Mouse (Mus musculus) spleen, postnatal 14 days (tissue): ENCODE measurements at regions not wholly inside any gene's neighbourhood (a gene's known extent, or its start where the extent isn't known, plus 50 kb on each side); places are given as distances from the start of the nearest gene placed in this dataset.

Experiments
- DNase-seq, 2 experiments: peaks; one replicate each; pipeline ENCODE4 v3.0.0; 2021 to 2022; ENCODE audit warnings: low spot score in 2 of 2

- no peak for DNase-seq
Measured at GRCm38 (mm10) chr17:49149896-49150295, 217.7 kb downstream of the Lrfn2 start.

- no peak for DNase-seq
Measured at GRCm38 (mm10) chr17:49150971-49151422, 218.8 kb downstream of the Lrfn2 start.

DNA sequence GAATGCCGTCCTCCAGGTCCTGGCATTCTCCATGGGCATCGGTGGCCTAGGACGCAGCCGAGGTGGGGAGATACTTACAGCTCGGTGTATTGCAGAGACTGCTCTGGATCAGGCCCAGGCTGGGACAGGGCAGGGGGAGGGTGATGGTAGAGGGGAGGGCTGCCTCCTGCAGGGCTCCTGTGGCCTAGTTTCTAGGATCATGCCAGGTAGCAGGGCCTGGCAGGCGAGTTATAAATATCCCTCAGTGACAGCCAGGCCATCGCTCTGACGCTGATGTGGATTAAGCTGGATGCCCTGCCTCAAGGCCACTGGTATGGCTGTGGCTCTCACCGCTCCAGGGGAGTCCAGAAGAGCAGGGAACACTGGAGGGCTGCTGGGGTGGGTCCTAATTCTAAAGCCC is 221.8 kb downstream of the Lrfn2 start:
- DNase-seq: no peak

DNA sequence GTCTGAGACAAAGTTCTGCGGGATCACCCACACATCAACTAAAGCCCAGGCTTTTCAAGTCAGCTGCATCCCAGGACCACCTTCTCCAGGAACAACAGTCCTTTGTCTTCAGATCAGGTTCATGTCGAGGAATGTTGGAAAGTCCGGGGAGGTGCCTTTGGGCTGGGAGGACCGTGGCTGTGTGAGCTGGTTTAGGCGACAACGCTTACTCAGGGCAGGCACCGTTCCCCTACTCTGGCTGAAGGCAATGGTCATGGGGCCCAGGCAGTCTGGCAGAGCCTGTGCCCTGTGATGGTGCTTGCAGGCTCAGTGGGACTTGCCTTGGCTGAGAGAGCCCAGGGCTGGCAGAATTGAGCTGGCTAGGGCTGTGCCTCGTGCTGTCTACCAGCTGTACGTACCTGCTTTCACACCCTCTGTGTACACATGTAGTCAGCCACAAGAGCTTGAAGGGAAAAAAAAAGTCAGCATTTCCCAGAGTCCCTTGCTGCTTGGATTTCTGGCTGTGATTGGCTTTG is 222.9 kb downstream of the Lrfn2 start:
- DNase-seq: no peak

DNA sequence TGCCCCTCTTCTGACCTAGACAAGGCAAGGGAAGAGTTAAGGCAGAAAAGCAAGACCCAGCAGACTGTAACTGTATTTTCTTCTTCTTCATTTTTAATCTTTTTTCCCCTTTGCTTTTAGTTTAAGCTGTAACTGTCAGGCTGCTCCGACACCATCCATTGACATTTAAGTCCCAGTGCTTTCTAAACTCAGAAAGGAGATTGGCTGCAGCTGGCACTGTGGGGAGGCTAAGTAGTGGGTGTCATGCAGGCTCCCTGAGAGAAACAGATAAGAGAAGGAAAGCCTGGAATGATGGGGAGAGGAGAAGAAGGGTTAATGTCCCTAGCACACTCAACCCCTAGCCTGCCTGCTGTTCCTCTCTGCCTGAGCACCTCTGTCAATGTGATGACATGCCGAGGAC is 225.4 kb downstream of the Lrfn2 start:
- DNase-seq: no peak

GRCm38 (mm10) chr17:49171252-49172047 is 239.3 kb downstream of the Lrfn2 start:
- peak in 1 of 2 experiments; percentile 20 for DNase-seq

- no peak for DNase-seq
Measured at GRCm38 (mm10) chr17:49172052-49172799, 240.0 kb downstream of the Lrfn2 start.

- DNase-seq: no peak
Measured at GRCm38 (mm10) chr17:49172800-49173150, 240.6 kb downstream of the Lrfn2 start.

DNA sequence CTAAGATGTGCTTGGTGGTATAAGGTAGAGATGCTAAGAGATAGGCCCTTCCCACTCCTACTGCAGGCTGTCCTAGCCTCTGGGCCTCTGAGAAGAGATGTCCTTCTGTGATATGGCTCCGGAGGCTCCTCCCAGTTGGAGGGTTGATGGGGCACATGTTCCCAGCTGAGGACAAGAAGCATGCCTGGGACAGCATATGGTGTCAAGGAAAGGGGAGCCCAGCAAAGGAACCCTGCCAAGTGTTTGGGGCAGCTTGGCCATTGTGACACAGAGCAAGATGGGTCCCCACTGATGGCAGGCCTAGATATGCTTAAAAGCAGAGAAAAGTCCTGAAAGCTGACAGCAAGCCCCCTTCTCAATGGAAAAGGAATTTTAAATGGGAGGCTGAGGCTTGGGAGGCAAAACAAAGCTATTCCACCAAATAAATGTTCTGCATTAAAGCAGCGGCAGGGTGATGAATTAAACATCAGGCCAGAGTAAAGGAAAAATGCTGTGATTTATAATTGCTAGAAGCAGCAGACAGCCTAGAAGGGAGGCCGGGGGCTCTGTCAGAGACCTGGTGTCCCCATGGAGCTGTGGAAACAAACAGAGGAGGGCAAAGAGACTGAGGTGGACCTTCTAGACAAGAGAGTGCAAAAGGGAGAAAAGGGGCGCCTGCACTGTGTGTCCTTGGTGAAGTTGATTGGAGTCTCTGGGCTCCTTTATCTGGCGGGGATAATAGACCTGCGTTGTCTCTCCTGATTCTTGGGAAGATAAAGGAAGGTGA is 246.0 kb downstream of the Lrfn2 start:
- no peak for DNase-seq

- DNase-seq: peak in 1 of 2 experiments; percentile 5
Measured at GRCm38 (mm10) chr17:49182485-49182884, 245.7 kb upstream of the Mocs1 start.

DNA sequence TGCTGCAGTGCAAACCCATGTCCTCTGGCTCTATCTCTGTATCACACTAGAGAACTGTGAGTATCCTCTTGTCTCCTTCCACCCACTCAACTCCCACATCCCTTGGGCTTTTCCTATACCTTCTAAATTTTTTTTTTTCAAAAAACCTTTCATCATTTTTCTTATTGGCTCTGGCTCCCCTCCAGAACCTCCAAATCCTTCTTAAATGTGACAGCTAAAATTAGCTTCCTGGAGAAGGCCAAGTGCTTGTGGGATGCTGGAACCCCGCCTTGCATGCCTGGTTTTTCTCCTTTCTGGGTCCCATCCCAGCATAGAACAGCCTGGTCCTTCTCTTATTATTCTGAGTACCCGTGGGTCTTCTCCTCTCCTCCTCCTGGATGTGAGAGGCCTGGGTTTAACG is 244.2 kb upstream of the Mocs1 start:
- no peak for DNase-seq

DNA sequence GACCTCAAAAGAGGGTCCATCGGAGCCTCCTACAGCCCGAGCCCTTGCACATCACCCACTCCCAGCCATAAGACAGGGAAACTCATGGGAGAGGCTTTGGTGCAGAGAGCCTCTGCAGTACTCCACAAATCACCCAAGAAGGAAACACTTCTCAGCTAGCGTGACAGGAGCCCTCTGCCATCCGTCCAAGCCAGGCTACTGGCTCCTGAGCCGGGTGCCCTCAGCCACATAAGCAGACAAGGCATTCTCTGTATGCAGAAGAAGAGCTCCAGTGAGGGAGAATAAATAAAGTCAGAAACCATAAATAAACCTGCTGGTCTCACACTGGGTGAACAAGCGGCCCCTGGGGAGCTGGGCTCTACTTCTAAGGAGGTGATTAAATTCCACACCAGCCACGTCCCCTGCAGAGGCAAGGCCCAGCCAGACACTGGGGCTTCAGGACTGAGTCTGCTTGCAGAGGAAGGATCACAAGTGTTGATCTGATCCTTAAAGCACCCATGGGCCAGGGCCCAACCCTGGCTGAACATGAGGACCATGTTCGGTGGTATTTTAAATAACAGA is 243.0 kb upstream of the Mocs1 start:
- DNase-seq: no peak

- DNase-seq: no peak
Measured at GRCm38 (mm10) chr17:49189765-49190164, 238.4 kb upstream of the Mocs1 start.

DNA sequence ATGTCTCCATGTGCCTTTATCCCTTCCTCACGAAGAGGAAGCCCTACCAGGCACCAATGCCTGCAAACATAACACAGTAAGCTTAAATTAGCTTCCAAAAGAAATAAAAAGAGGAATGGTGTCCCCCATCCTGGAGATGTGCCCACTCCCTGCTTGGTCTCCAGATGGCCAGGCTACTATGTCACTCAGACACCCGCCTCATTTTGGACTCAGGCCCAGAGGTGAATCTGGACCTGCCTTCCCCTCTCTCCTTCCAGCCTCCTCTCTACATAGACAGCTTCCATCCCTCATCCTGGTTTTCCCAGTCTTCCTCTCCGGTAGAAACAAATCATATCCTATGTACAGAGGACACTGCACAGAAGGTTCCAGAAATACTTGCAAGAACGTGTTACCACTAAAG is 237.8 kb upstream of the Mocs1 start:
- DNase-seq: no peak

DNA sequence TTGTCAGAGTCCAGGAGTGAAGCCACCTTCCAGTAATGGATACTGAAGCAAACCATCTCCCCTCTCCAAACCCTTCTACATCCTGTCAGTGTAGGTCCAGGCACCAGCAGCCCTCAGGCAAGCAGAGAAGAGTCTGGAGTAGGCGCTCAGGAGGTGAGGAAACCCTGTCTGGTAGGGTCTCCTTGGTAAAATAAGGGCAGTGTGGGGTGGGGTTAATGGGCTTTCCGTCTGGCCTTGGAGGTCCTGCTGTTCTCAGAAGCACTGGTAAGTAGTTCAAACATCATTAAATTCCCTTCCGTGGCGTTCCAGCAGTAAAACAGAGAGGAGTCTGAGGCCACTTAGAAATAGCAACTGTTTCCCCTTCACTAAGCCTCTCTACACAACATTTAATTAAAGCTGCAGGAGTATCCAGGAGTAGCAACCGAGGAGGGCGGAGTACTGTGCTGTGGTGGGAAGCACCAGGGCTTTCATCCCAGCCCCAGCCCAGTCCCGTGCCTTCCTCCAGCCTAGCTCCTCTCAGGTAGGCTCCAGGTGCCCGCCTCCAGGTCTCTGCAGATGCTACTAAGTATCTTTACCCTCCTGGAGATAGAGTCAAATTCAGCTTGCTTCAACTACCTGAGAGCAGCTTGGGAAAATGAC is 232.0 kb upstream of the Mocs1 start:
- no peak for DNase-seq

- no peak for DNase-seq
Measured at GRCm38 (mm10) chr17:49201495-49201894, 226.7 kb upstream of the Mocs1 start.

GRCm38 (mm10) chr17:49205095-49205494 is 223.1 kb upstream of the Mocs1 start:
- DNase-seq: no peak

- no peak for DNase-seq
Measured at GRCm38 (mm10) chr17:49205564-49205963, 222.6 kb upstream of the Mocs1 start.

- no peak for DNase-seq
Measured at GRCm38 (mm10) chr17:49206708-49207107, 221.5 kb upstream of the Mocs1 start.

DNA sequence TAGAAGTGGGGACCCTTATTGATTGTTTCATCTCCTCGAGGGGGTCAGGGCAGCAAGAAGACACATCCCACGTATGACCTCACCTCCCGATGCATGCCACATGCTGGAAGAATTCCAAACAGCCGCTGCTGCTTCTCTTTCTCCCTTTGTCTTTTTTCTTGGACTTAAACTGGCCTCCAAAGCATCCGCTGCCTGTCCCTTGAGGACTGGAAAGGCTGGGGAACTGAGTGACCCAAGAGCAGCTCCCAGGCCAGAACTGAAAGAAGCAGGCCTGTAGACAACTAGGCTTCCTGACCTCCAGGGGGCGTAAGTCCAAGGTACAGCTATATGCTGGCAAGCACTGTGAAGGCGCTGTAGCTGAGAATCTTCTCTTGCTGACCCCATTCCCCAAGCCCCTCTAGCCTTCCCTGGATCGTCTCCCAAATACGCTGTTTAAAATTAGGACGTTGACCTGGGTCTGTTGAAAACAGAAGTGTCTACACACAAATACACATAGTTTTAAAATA is 219.8 kb upstream of the Mocs1 start:
- no peak for DNase-seq

GRCm38 (mm10) chr17:49212918-49213317 is 215.2 kb upstream of the Mocs1 start:
- no peak for DNase-seq
